Mouse (Mus musculus) liver, embryonic 16.5 days (tissue): ENCODE data around the gene Filip1. TPM values are rescaled to one million over a fixed set of nuclear protein-coding genes. Genes with fewer than 3 reads are reported as not detected.

Experiments
- ATAC-seq: fragments of 200-750 bp; cut with Nextera tagmentation; 2 replicates; pipeline ENCODE4 v1.8.0; 2017; ENCODE audit warnings: low read depth, mild to moderate bottlenecking, moderate number of reproducible peaks, moderate library complexity
- H3K27ac ChIP-seq: fragments of 300-500 bp; sonication (generic); 2 replicates; pipeline ENCODE4 v1.5.1; 2014; ENCODE audit warnings: mild to moderate bottlenecking, low read length
- H3K27me3 ChIP-seq: fragments of 300-500 bp; sonication (generic); 2 replicates; pipeline ENCODE4 v1.6.1; 2014; ENCODE audit warnings: low read depth, low read length, mixed read lengths; ENCODE audit not compliant: control insufficient read depth, insufficient read depth
- H3K36me3 ChIP-seq: fragments of 300-500 bp; sonication (generic); 2 replicates; pipeline ENCODE4 v1.6.1; 2014; ENCODE audit warnings: mild to moderate bottlenecking; ENCODE audit not compliant: control insufficient read depth, insufficient read depth
- H3K4me1 ChIP-seq: fragments of 300-500 bp; sonication (generic); 2 replicates; pipeline ENCODE4 v1.6.1; 2014; ENCODE audit warnings: low read depth, low read length, mixed read lengths; ENCODE audit not compliant: control insufficient read depth
- H3K4me2 ChIP-seq: fragments of 300-500 bp; sonication (generic); 2 replicates; pipeline ENCODE4 v1.6.1; 2014; ENCODE audit warnings: low read depth, low read length, mixed read lengths
- H3K4me3 ChIP-seq: fragments of 300-500 bp; sonication (generic); 2 replicates; pipeline ENCODE4 v1.5.1; 2014; ENCODE audit warnings: low read depth, mild to moderate bottlenecking, low read length
- H3K9ac ChIP-seq: fragments of 300-500 bp; sonication (generic); 2 replicates; pipeline ENCODE4 v1.6.1; 2014; ENCODE audit warnings: low read depth, low read length
- H3K9me3 ChIP-seq: fragments of 300-500 bp; sonication (generic); replicated peaks from 2 replicates; pipeline ENCODE4 v1.6.1; 2016; ENCODE audit warnings: low read length; ENCODE audit not compliant: control insufficient read depth
- WGBS: fragments of 180-500 bp; shearing (Covaris S2); extraction: QIAGEN DNeasy Blood & Tissue Kit; methylation state at CpG from one replicate; pipeline ENCODE4 v1.1.7; 2014; ENCODE audit not compliant: insufficient replicate concordance; 5-methylcytosine and 5-hydroxymethylcytosine counted together
- polyA plus RNA-seq: library from polyadenylated mRNA; unstranded; fragments of >200 nt; fragmentation: Nextera tagmentation; extraction: Ambion mirVana; gene quantifications from 2 replicates; pipeline ENCODE4 v1.2.1, GENCODE M21; 2015

Filip1 gene
- polyA plus RNA-seq, 1 experiment from 2014 or later: 0.53 TPM

GRCm38 (mm10) chr9:79975121-79975520 is 37.5 kb downstream of the Filip1 start:
- H3K4me3 ChIP-seq: no peak overlapping the region
- no peaks in the 10 kb centered on the region; the same call in 1 of the 2 replicates for H3K27me3 ChIP-seq
- no peaks in the 10 kb centered on the region for H3K9me3 ChIP-seq
- ATAC-seq: no peak
- 42% methylated on average over 5 of the region's 5 CpGs for WGBS
- H3K9ac ChIP-seq: no peak overlapping the region
- no peaks in the 10 kb centered on the region; the same call in 1 of the 2 replicates for H3K4me1 ChIP-seq
- no peak overlapping the region for H3K4me2 ChIP-seq
- H3K27ac ChIP-seq: no peak overlapping the region
- H3K36me3 ChIP-seq: no peaks in the 10 kb centered on the region

GRCm38 (mm10) chr9:79973582-79973981 is 39.1 kb downstream of the Filip1 start:
- no peaks in the 10 kb centered on the region for H3K36me3 ChIP-seq
- 75% methylated on average over 8 of the region's 8 CpGs for WGBS
- H3K9ac ChIP-seq: no peak overlapping the region
- ATAC-seq: no peak
- no peak overlapping the region for H3K4me3 ChIP-seq
- no peak overlapping the region for H3K4me2 ChIP-seq
- no peaks in the 10 kb centered on the region; the same call in 1 of the 2 replicates for H3K4me1 ChIP-seq
- H3K27ac ChIP-seq: no peak overlapping the region
- no peaks in the 10 kb centered on the region; the same call in 1 of the 2 replicates for H3K27me3 ChIP-seq
- H3K9me3 ChIP-seq: no peaks in the 10 kb centered on the region

DNA sequence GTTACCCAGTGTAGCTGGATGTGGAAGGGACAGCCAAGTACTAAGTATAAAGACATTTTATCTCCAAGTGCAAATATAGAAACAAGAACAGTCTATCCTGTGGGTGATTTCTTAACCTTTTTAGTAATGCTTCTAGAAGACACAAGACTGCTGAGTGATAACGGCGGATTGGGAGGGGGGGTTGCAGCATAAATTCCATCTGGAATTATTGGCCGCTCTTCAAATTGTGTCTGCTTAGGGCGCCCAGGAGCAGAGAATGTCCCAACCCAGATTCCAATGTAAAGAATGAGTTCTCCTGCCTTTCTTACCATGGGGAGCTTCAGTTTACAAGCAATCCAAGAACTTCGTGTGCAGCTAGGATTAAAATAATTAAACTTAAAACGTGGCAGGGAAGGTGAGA is 39.9 kb downstream of the Filip1 start:
- no peaks in the 10 kb centered on the region for H3K27me3 ChIP-seq
- 61% methylated on average over 6 of the region's 6 CpGs for WGBS

GRCm38 (mm10) chr9:79971619-79972018 is 41.0 kb downstream of the Filip1 start:
- 36% methylated on average over 6 of the region's 6 CpGs for WGBS
- ATAC-seq: no peak
- no peaks in the 10 kb centered on the region; the same call in 1 of the 2 replicates for H3K4me1 ChIP-seq
- no peak overlapping the region for H3K9ac ChIP-seq
- no peaks in the 10 kb centered on the region for H3K36me3 ChIP-seq
- H3K27me3 ChIP-seq: no peaks in the 10 kb centered on the region
- H3K9me3 ChIP-seq: no peaks in the 10 kb centered on the region
- H3K4me3 ChIP-seq: no peak overlapping the region
- H3K27ac ChIP-seq: no peak overlapping the region
- H3K4me2 ChIP-seq: no peak overlapping the region

More for the DNA sequence above, 39.9 kb downstream of the Filip1 start:
- no peak overlapping the region for H3K27ac ChIP-seq
- H3K36me3 ChIP-seq: no peaks in the 10 kb centered on the region
- no peaks in the 10 kb centered on the region for H3K9me3 ChIP-seq
- ATAC-seq: no peak
- H3K4me3 ChIP-seq: no peak overlapping the region
- no peak overlapping the region for H3K9ac ChIP-seq
- no peaks in the 10 kb centered on the region; the same call in 1 of the 2 replicates for H3K4me1 ChIP-seq
- H3K4me2 ChIP-seq: no peak overlapping the region

- no peaks in the 10 kb centered on the region for H3K9me3 ChIP-seq
- no peak overlapping the region for H3K9ac ChIP-seq
- no peaks in the 10 kb centered on the region for H3K36me3 ChIP-seq
- no peaks in the 10 kb centered on the region for H3K27me3 ChIP-seq
- H3K27ac ChIP-seq: no peak overlapping the region
- WGBS: 31% methylated on average over 8 of the region's 8 CpGs
- H3K4me1 ChIP-seq: no peaks in the 10 kb centered on the region; the same call in 1 of the 2 replicates
- no peak overlapping the region for H3K4me3 ChIP-seq
- no peak for ATAC-seq
- peak overlapping the region; percentile 20; the same call in 1 of the 2 replicates for H3K4me2 ChIP-seq
These were observed 42.0 kb downstream of the Filip1 start for GRCm38 (mm10) chr9:79970659-79971118.

DNA sequence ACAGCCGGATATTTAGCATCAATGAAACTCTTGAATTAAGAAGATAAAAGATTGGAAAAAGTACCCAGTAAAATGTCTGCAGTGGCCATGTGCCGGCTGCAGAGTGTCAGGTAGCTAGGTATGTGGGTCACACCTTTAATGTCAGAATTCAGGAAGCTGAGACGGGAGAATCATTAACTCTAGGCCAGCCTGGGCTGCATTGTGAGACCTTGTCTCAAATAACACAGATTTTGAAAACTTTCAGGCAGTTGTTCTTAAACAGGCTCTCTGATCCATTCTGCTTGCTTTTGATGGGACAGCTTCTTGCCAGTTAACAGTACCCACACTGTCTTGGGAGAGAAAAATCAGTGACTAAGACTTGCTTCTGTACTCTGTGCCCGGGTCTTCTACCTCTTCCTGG is 43.1 kb downstream of the Filip1 start:
- Histone ChIP-seq H3K9ac (no peak overlapping the region), H3K27me3 (no peaks in the 10 kb centered on the region), H3K4me3 (no peak overlapping the region), H3K36me3 (no peaks in the 10 kb centered on the region), H3K4me1 (no peaks in the 10 kb centered on the region; the same call in 1 of the 2 replicates), H3K9me3 (no peaks in the 10 kb centered on the region), H3K27ac (no peak overlapping the region), H3K4me2 (no peak overlapping the region)
- WGBS: 59% methylated on average over 4 of the region's 4 CpGs
- no peak for ATAC-seq

DNA sequence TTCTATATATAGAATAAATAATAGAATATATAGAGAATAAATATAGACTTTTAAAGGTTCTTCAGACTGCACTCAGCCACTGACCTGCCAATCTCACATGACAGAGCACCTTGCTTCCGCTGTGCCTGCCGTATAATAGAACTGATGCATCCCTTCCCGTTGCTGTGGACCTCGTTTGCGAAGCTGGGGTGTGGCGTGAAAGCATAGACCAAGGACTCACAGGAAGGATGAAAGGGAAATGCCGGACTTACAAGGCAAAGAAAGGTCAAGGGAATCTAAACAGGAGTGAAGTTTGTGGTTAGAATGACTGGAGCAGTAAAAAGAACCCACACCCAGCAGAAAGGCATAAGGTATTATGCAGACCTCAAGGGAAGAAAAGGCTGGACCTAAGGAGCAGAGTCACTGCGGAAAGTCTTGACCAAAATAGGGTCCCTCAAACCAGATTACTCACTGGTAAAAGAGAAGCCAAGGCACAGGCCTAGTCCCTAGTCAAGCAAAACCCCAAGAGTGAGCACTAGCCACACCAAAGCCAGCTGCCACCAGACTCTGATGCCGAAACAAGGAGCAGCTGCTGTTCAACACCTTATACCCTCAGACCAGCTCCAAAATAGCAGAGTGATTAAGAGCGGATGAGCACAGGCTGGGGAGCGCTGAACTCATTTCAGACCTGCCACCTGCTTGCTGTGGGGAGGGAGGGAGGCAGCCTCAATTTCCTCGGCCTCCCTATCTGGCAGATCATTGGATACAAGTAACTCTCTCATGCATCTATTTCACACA is 45.8 kb downstream of the Filip1 start:
- no peak for ATAC-seq
- 66% methylated on average over 12 of the region's 12 CpGs for WGBS
- Histone ChIP-seq H3K27ac (no peak overlapping the region), H3K9ac (no peak overlapping the region), H3K4me3 (no peak overlapping the region), H3K9me3 (no peaks in the 10 kb centered on the region), H3K27me3 (no peaks in the 10 kb centered on the region), H3K4me2 (no peak overlapping the region), H3K36me3 (no peaks in the 10 kb centered on the region), H3K4me1 (no peaks in the 10 kb centered on the region; the same call in 1 of the 2 replicates)

- Histone ChIP-seq H3K4me2 (no peak overlapping the region), H3K27me3 (no peaks in the 10 kb centered on the region)
These were observed 46.9 kb downstream of the Filip1 start for GRCm38 (mm10) chr9:79965600-79966392.

More at GRCm38 (mm10) chr9:79965600-79966392, 46.9 kb downstream of the Filip1 start:
- no peak overlapping the region for H3K27ac ChIP-seq
- no peak overlapping the region for H3K9ac ChIP-seq
- H3K36me3 ChIP-seq: no peaks in the 10 kb centered on the region
- H3K4me1 ChIP-seq: no peaks in the 10 kb centered on the region; the same call in 1 of the 2 replicates
- ATAC-seq: no peak
- WGBS: 70% methylated on average over 14 of the region's 14 CpGs
- H3K4me3 ChIP-seq: no peak overlapping the region
- H3K9me3 ChIP-seq: no peaks in the 10 kb centered on the region
